Mouse (Mus musculus) liver, embryonic 14.5 days (tissue): ENCODE results near the gene Trio.

Source experiments
- CTCF ChIP-seq: IDR thresholded peaks from 2 replicates; pipeline ENCODE4 v1.5.1; 2016; ENCODE audit warnings: antibody characterized with exemption, low read depth, control low read depth
- EP300 ChIP-seq: IDR thresholded peaks from 2 replicates; pipeline ENCODE4 v1.6.1; 2016; ENCODE audit warnings: antibody characterized with exemption, low read depth

- TF ChIP-seq CTCF: no peak
- TF ChIP-seq EP300: no peak
Measured at GRCm38 (mm10) chr15:27806219-27806618, 219.4 kb downstream of the Trio start.
